Comparison of ENCODE assay signal across 25 mouse cellular contexts in the genomic region with DNA sequence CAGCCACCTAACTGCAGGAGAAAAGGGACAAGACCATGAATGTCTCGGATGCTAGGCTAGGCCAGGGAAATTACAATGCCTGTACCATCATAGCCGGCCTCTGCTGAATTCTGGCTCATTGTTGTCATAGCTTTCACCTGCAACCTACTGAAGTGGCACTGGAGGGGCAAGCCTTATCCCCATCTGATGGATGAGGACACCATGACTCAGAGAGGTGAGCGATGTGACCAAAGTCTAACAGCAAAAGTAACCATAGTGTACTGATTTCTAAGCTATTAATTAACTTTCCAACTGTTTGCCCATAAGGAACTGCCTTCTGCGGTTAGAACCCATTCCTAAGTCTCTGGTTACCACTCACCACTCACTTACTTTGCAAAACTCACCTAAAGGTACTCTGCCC.
DNase-seq lines count a peak whose midpoint lies in the region; ATAC-seq and TF ChIP-seq lines count a peak whose summit lies in the region.
"Had no signal": no experiment of that assay in that cellular context is flagged by ENCODE, and none has a peak within 500 bp of the region (broad histone marks: within the 10 kb centered on the region; RNA-seq: fewer than 3 reads in every experiment).

No protein-coding gene starts in this region.

- no peaks in the 10 kb centered on the region for H3K79me2 ChIP-seq in liver, adult 2 months (ENCODE audit: control insufficient read depth, insufficient read depth, low read length)

- DNase-seq in liver, adult 2 months (ENCODE audit: extremely low read depth, low read depth, low spot score), result peak; percentile 28
- DNase-seq in liver, result no peak
- DNase-seq in stomach, postnatal 0 days (ENCODE audit: low spot score), result peak; percentile 61
- no peak for DNase-seq in ovary, postnatal 14 days (ENCODE audit: low spot score)
- DNase-seq in heart, postnatal 4 days, result no peak
- DNase-seq in urinary bladder, postnatal 36 days (ENCODE audit: low spot score in 2 of 2), result no peak
- DNase-seq: adrenal gland, adult 8-10 months; adrenal gland, postnatal 14 days; adrenal gland, postnatal 36 days; B cell, adult 2 months; cerebellum, adult 11-12 months; cerebellum, adult 2 months; cerebellum, adult 9-10 months; cerebellum, postnatal 10 days; cerebellum, postnatal 25 days had no signal

- peaks cover 4% of the 10 kb centered on the region; the same call in 1 of the 2 replicates for H3K4me1 ChIP-seq in liver, adult 2 months (ENCODE audit: control insufficient read depth, insufficient read depth, low read length)
- H3K4me1 ChIP-seq in intestine, embryonic 15.5 days (replicated peaks), result no peaks in the 10 kb centered on the region
- no peaks in the 10 kb centered on the region for H3K4me1 ChIP-seq in intestine, postnatal 0 days (replicated peaks; ENCODE audit: control insufficient read depth, insufficient read depth, low read length)
- no peaks in the 10 kb centered on the region for H3K4me1 ChIP-seq in stomach, postnatal 0 days (replicated peaks; ENCODE audit: control insufficient read depth, insufficient read depth)
- H3K4me1 ChIP-seq: embryonic facial prominence, embryonic 10.5 days; embryonic facial prominence, embryonic 12.5 days; forebrain, embryonic 13.5 days had no signal

- WGBS in liver, adult 2 months, result 60% methylated on average over 4 of the region's 4 CpGs
- 82% methylated on average over 4 of the region's 4 CpGs for WGBS in intestine, embryonic 15.5 days
- WGBS in intestine, postnatal 0 days, result 73% methylated on average over 4 of the region's 4 CpGs
- WGBS in stomach, postnatal 0 days, result 80% methylated on average over 4 of the region's 4 CpGs

- TF ChIP-seq CTCF in liver, adult 2 months (IDR thresholded peaks at IDR 0.05; ENCODE audit: low read depth, low read length), result no peak
- no peak for TF ChIP-seq CTCF in intestine, postnatal 0 days (IDR thresholded peaks at IDR 0.05; ENCODE audit: low read depth)
- no peak for TF ChIP-seq CTCF in stomach, postnatal 0 days (IDR thresholded peaks at IDR 0.05; ENCODE audit: low read depth)

- peak; percentile 25; the same call in 1 of the 2 replicates for ATAC-seq in intestine, embryonic 15.5 days
- ATAC-seq in intestine, postnatal 0 days, result peak; percentile 73
- ATAC-seq in stomach, postnatal 0 days (ENCODE audit: low FRiP score, low TSS enrichment), result peak; percentile 94
- ATAC-seq: activated CD4-positive, CD25-positive, alpha-beta regulatory T cell, adult 4 months; CD4-positive, CD25-positive, alpha-beta regulatory T cell, adult 4 months; forebrain, embryonic 13.5 days; Patski had no signal

- H3K9ac ChIP-seq in liver, adult 2 months (ENCODE audit: low read depth, low read length), result no peak overlapping the region
- no peak overlapping the region for H3K9ac ChIP-seq in intestine, embryonic 15.5 days
- no peak overlapping the region for H3K9ac ChIP-seq in intestine, postnatal 0 days (ENCODE audit: low read depth, low read length)
- no peak overlapping the region for H3K9ac ChIP-seq in stomach, postnatal 0 days (ENCODE audit: low read length)
- H3K9ac ChIP-seq: embryonic facial prominence, embryonic 12.5 days; forebrain, embryonic 13.5 days had no signal

- no peak overlapping the region for H3K4me2 ChIP-seq in intestine, embryonic 15.5 days (replicated peaks)
- H3K4me2 ChIP-seq in intestine, postnatal 0 days (replicated peaks; ENCODE audit: low read depth), result no peak overlapping the region
- H3K4me2 ChIP-seq in stomach, postnatal 0 days (replicated peaks; ENCODE audit: low read depth), result no peak overlapping the region
- H3K4me2 ChIP-seq: embryonic facial prominence, embryonic 12.5 days; forebrain, embryonic 13.5 days had no signal

- no peak for TF ChIP-seq POLR2A in liver, adult 2 months (IDR thresholded peaks at IDR 0.05; ENCODE audit: extremely low read depth, insufficient read depth, low read length)

- H3K27ac ChIP-seq in liver, adult 2 months (replicated peaks; ENCODE audit: insufficient read depth, low read depth, low read length), result no peak overlapping the region
- no peak overlapping the region for H3K27ac ChIP-seq in intestine, embryonic 15.5 days
- no peak overlapping the region for H3K27ac ChIP-seq in intestine, postnatal 0 days (ENCODE audit: low read depth, low read length)
- peak overlapping the region; percentile 25; the same call in 1 of the 2 replicates for H3K27ac ChIP-seq in stomach, postnatal 0 days (replicated peaks)
- H3K27ac ChIP-seq: embryonic facial prominence, embryonic 10.5 days; embryonic facial prominence, embryonic 12.5 days; forebrain, embryonic 13.5 days had no signal

- no peaks in the 10 kb centered on the region for H3K36me3 ChIP-seq in liver, adult 2 months (ENCODE audit: control insufficient read depth, insufficient read depth, low read length)
- no peaks in the 10 kb centered on the region for H3K36me3 ChIP-seq in intestine, embryonic 15.5 days
- H3K36me3 ChIP-seq in intestine, postnatal 0 days (ENCODE audit: control insufficient read depth, insufficient read depth), result no peaks in the 10 kb centered on the region
- H3K36me3 ChIP-seq in stomach, postnatal 0 days (ENCODE audit: control insufficient read depth, insufficient read depth, low read length), result no peaks in the 10 kb centered on the region
- H3K36me3 ChIP-seq: embryonic facial prominence, embryonic 10.5 days; embryonic facial prominence, embryonic 12.5 days; G1E had no signal

- no peak for TF ChIP-seq EP300 in stomach, postnatal 0 days (optimal IDR thresholded peaks at IDR 0.05)

- peaks cover 3% of the 10 kb centered on the region for H3K27me3 ChIP-seq in liver, adult 2 months (ENCODE audit: control insufficient read depth, insufficient read depth, low read length)
- no peaks in the 10 kb centered on the region for H3K27me3 ChIP-seq in intestine, embryonic 15.5 days (replicated peaks)
- no peaks in the 10 kb centered on the region for H3K27me3 ChIP-seq in intestine, postnatal 0 days (replicated peaks; ENCODE audit: control insufficient read depth, insufficient read depth, low read length)
- H3K27me3 ChIP-seq in stomach, postnatal 0 days (ENCODE audit: control insufficient read depth, insufficient read depth, low read length), result no peaks in the 10 kb centered on the region
- H3K27me3 ChIP-seq: CH12.LX; embryonic facial prominence, embryonic 12.5 days; forebrain, embryonic 13.5 days; Patski had no signal

- no peak overlapping the region for H3K4me3 ChIP-seq in liver, adult 2 months (ENCODE audit: insufficient read depth, low read depth, low read length)
- no peak overlapping the region for H3K4me3 ChIP-seq in intestine, embryonic 15.5 days (replicated peaks)
- no peak overlapping the region for H3K4me3 ChIP-seq in intestine, postnatal 0 days (ENCODE audit: low read depth, low read length)
- no peak overlapping the region for H3K4me3 ChIP-seq in stomach, postnatal 0 days (ENCODE audit: low read depth, low read length)
- H3K4me3 ChIP-seq: embryonic facial prominence, embryonic 10.5 days; embryonic facial prominence, embryonic 12.5 days; forebrain, embryonic 13.5 days had no signal

- no peaks in the 10 kb centered on the region for H3K9me3 ChIP-seq in intestine, embryonic 15.5 days
- no peaks in the 10 kb centered on the region for H3K9me3 ChIP-seq in intestine, postnatal 0 days (ENCODE audit: control insufficient read depth)
- no peaks in the 10 kb centered on the region for H3K9me3 ChIP-seq in stomach, postnatal 0 days (ENCODE audit: control insufficient read depth, low read length)
- H3K9me3 ChIP-seq: embryonic facial prominence, embryonic 10.5 days; embryonic facial prominence, embryonic 12.5 days; forebrain, embryonic 13.5 days had no signal

Comparison
In these comparisons a context has a peak if more than half of its experiments do, and no peak if none do; other contexts are left out.
1. DNase-seq: peak in liver, adult 2 months (single experiment) and stomach, postnatal 0 days (single experiment); none in liver (single experiment), ovary, postnatal 14 days (single experiment), heart, postnatal 4 days (single experiment) and urinary bladder, postnatal 36 days (0 of 2).
2. ATAC-seq: peak in every context shown above with its lines; median percentile 94 in stomach, postnatal 0 days; 73 in intestine, postnatal 0 days; 25 in intestine, embryonic 15.5 days.